Mouse (Mus musculus) naive thymus-derived CD4-positive, alpha-beta T cell, adult 2 months (primary cell): ENCODE measurements around the gene Adamts4.

ENCODE experiments used
- DNase-seq: peaks from one replicate; pipeline ENCODE4 v3.0.0-alpha.2; 2011; ENCODE audit warnings: low read depth

The Adamts4 gene

GRCm38 (mm10) chr1:171256095-171256818, 6.0 kb downstream of the Adamts4 start:
- DNase-seq = no peak

GRCm38 (mm10) chr1:171256937-171257548, 6.8 kb downstream of the Adamts4 start:
- DNase-seq = peak; percentile 78

GRCm38 (mm10) chr1:171257781-171258180, 7.6 kb downstream of the Adamts4 start:
- DNase-seq = no peak

- no peak for DNase-seq
These were observed 8.7 kb downstream of the Adamts4 start for GRCm38 (mm10) chr1:171258921-171259320.

GRCm38 (mm10) chr1:171260316-171260715, 10.1 kb downstream of the Adamts4 start:
- no peak for DNase-seq

GRCm38 (mm10) chr1:171262594-171263130, 12.4 kb downstream of the Adamts4 start:
- DNase-seq = peak; percentile 76

GRCm38 (mm10) chr1:171263185-171263611, 13.0 kb downstream of the Adamts4 start:
- DNase-seq = no peak

GRCm38 (mm10) chr1:171263666-171264461, 13.6 kb downstream of the Adamts4 start:
- DNase-seq = no peak

- no peak for DNase-seq
These were observed 15.9 kb downstream of the Adamts4 start for GRCm38 (mm10) chr1:171265971-171266744.

- DNase-seq = no peak
These were observed 18.1 kb downstream of the Adamts4 start for GRCm38 (mm10) chr1:171268341-171268740.

- peak; percentile 95 for DNase-seq
These were observed 19.8 kb downstream of the Adamts4 start, which contains the start of gene B4galt3 for GRCm38 (mm10) chr1:171269848-171270572. Gene B4galt3 (plus strand): TSS chr1:171270328.

- no peak for DNase-seq
These were observed 20.3 kb downstream of the Adamts4 start for GRCm38 (mm10) chr1:171270573-171270900.

- DNase-seq = no peak
These were observed 21.0 kb downstream of the Adamts4 start for GRCm38 (mm10) chr1:171271196-171271595.

- no peak for DNase-seq
These were observed 21.4 kb downstream of the Adamts4 start for GRCm38 (mm10) chr1:171271622-171272021.

GRCm38 (mm10) chr1:171272086-171272485, 21.9 kb downstream of the Adamts4 start:
- DNase-seq = no peak

- DNase-seq = no peak
These were observed 23.9 kb downstream of the Adamts4 start for GRCm38 (mm10) chr1:171274171-171274570.

- no peak for DNase-seq
These were observed 25.0 kb downstream of the Adamts4 start for GRCm38 (mm10) chr1:171275144-171275734.

GRCm38 (mm10) chr1:171276110-171276748, 26.0 kb downstream of the Adamts4 start:
- no peak for DNase-seq

GRCm38 (mm10) chr1:171277736-171278135, 27.5 kb downstream of the Adamts4 start:
- DNase-seq = no peak

- no peak for DNase-seq
These were observed 28.2 kb downstream of the Adamts4 start for GRCm38 (mm10) chr1:171278436-171278835.
